Mouse (Mus musculus): ENCODE measurements around the gene Casp7. TPM values are rescaled to one million over a fixed set of nuclear protein-coding genes. Genes with fewer than 3 reads are reported as not detected.
A peak's percentile ranks its signal among the peaks of the same experiment; 100 is the strongest.

Gene Casp7
- polyA plus RNA-seq, 1 experiment from 2014 or later, result 28.7 TPM

- no peaks in the 10 kb centered on the region for H3K36me3 ChIP-seq
- H3K27ac ChIP-seq, result no peak overlapping the region
- no peak overlapping the region for H3K9ac ChIP-seq
- H3K9me3 ChIP-seq, result no peaks in the 10 kb centered on the region
- 87% methylated on average over 4 of the region's 4 CpGs for WGBS
- no peaks in the 10 kb centered on the region for H3K27me3 ChIP-seq (replicated peaks)
- no peak for ATAC-seq (ENCODE audit: insufficient read depth, low FRiP score, low read depth)
- H3K4me3 ChIP-seq (replicated peaks), result no peak overlapping the region
- no peak overlapping the region for H3K4me2 ChIP-seq
- H3K4me1 ChIP-seq, result no peaks in the 10 kb centered on the region
Measured at GRCm38 (mm10) chr19:56457569-56457968, 60.6 kb downstream of the Casp7 start.

GRCm38 (mm10) chr19:56459154-56460050 is 62.5 kb downstream of the Casp7 start:
- no peak overlapping the region for H3K27ac ChIP-seq

DNA sequence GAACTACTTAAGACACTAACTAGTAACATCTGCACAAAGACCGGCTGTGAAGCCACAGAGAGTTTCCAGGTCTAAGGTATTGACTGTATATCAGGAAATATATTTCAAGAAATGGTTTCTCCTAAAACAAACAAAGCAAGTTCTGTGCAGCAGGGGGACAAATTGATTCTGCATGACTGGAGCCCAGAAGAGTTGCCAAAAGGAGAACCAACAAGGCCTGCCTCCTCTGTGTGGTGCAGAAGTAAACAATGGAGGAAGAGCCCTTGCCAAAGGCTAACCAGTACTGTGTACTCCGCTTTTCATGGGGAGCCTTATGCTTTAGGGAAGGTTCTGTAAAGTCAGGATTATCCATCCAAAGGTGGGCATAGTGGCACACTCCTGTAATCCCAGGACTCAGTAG is 63.3 kb downstream of the Casp7 start:
- no peak overlapping the region for H3K4me3 ChIP-seq (replicated peaks)
- WGBS, result 69% methylated on average over 2 of the region's 2 CpGs
- no peak overlapping the region for H3K9ac ChIP-seq
- no peaks in the 10 kb centered on the region for H3K36me3 ChIP-seq
- H3K9me3 ChIP-seq, result no peaks in the 10 kb centered on the region
- ATAC-seq (ENCODE audit: insufficient read depth, low FRiP score, low read depth), result no peak
- H3K4me2 ChIP-seq, result no peak overlapping the region
- no peaks in the 10 kb centered on the region for H3K4me1 ChIP-seq
- no peak overlapping the region for H3K27ac ChIP-seq
- no peaks in the 10 kb centered on the region for H3K27me3 ChIP-seq (replicated peaks)

More at GRCm38 (mm10) chr19:56459154-56460050, 62.5 kb downstream of the Casp7 start:
- H3K27me3 ChIP-seq (replicated peaks), result no peaks in the 10 kb centered on the region
- no peak overlapping the region for H3K9ac ChIP-seq
- H3K4me1 ChIP-seq, result no peaks in the 10 kb centered on the region
- 83% methylated on average over 10 of the region's 10 CpGs for WGBS
- H3K36me3 ChIP-seq, result no peaks in the 10 kb centered on the region
- no peaks in the 10 kb centered on the region for H3K9me3 ChIP-seq
- H3K4me3 ChIP-seq (replicated peaks), result no peak overlapping the region
- no peak for ATAC-seq (ENCODE audit: insufficient read depth, low FRiP score, low read depth)
- no peak overlapping the region for H3K4me2 ChIP-seq

DNA sequence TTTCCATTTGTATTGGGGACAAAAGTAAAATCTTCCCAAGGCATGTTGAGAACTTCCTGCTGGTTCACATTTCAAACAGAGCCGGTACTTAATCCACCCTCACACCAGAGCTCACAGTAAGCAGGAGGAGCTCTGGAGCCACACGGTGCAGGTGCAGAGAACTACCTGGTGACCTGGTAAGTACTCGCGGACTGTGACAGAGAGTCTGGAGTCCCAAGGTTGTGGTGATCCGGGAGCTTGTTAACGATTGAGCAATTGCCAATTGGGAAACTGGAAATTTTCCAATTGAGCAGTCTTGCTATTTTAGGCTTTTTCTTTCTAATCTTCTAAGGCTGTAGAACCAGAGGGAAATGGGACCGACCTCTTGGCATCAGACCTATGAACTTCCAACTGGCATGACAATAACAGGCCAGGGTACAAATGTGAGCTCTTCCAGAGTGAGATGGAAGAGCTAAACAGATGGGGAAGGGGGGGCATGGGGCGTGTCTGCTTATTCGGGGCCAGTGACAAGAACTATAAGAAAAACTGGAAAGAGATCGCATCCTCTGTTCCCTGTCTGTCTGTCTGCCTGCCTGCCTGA is 64.7 kb downstream of the Casp7 start, which contains the start of gene Plekhs1:
Plekhs1 (plus strand) TSS at position 119 of the 580 bp plus-strand sequence.
- no peak for ATAC-seq (ENCODE audit: insufficient read depth, low FRiP score, low read depth)
- Histone ChIP-seq H3K27me3 (replicated peaks) (no peaks in the 10 kb centered on the region), H3K27ac (peak within 1 kb of the TSS; percentile 46; the same call in 1 of the 2 replicates), H3K4me2 (no peak within 1 kb of the TSS), H3K4me3 (replicated peaks) (no peak within 1 kb of the TSS), H3K9me3 (no peaks in the 10 kb centered on the region), H3K36me3 (no peaks in the 10 kb centered on the region), H3K9ac (no peak within 1 kb of the TSS), H3K4me1 (no peaks in the 10 kb centered on the region)
- WGBS, result 54% methylated on average over 10 of the region's 10 CpGs

- 56% methylated on average over 4 of the region's 4 CpGs for WGBS
Measured at GRCm38 (mm10) chr19:56462786-56463185, 65.9 kb downstream of the Casp7 start.

DNA sequence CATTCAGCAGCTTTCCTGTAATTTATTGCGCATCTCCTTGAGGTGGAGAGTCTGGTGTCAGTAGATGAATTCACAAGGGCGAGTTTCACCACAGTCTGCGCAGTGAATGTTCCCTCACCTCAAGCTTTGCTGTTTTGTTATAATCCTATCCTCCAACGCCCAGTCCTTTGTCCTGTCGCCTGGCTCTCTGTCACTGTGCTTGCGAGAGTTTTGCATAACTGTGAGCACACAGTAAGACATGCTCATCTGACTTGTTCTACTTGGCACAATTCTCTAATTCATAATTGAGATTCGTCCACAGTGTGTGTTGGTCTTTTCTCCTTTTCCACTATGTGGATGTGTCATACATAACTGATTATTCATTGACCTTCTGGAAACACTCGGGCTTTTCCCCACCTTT is 69.6 kb downstream of the Casp7 start:
- 73% methylated on average over 8 of the region's 8 CpGs for whole genome bisulfite sequencing
- no peak for ATAC-seq (ENCODE audit: insufficient read depth, low FRiP score, low read depth)
- Histone ChIP-seq H3K9me3 (no peaks in the 10 kb centered on the region), H3K4me2 (no peak overlapping the region), H3K9ac (no peak overlapping the region), H3K4me3 (replicated peaks) (no peak overlapping the region), H3K27me3 (replicated peaks) (no peaks in the 10 kb centered on the region), H3K4me1 (0 out of 2 replicates have a peak, but pooled peaks cover 2% of the 10 kb centered on the region), H3K27ac (no peak overlapping the region), H3K36me3 (no peaks in the 10 kb centered on the region)

More at GRCm38 (mm10) chr19:56462786-56463185, 65.9 kb downstream of the Casp7 start:
- Histone ChIP-seq H3K4me3 (replicated peaks) (no peak overlapping the region), H3K4me2 (no peak overlapping the region), H3K27ac (peak overlapping the region; percentile 46; the same call in 1 of the 2 replicates), H3K9ac (no peak overlapping the region), H3K27me3 (replicated peaks) (no peaks in the 10 kb centered on the region), H3K36me3 (no peaks in the 10 kb centered on the region), H3K9me3 (no peaks in the 10 kb centered on the region), H3K4me1 (no peaks in the 10 kb centered on the region)
- ATAC-seq (ENCODE audit: insufficient read depth, low FRiP score, low read depth), result peak; percentile 65; the same call in 1 of the 2 replicates

DNA sequence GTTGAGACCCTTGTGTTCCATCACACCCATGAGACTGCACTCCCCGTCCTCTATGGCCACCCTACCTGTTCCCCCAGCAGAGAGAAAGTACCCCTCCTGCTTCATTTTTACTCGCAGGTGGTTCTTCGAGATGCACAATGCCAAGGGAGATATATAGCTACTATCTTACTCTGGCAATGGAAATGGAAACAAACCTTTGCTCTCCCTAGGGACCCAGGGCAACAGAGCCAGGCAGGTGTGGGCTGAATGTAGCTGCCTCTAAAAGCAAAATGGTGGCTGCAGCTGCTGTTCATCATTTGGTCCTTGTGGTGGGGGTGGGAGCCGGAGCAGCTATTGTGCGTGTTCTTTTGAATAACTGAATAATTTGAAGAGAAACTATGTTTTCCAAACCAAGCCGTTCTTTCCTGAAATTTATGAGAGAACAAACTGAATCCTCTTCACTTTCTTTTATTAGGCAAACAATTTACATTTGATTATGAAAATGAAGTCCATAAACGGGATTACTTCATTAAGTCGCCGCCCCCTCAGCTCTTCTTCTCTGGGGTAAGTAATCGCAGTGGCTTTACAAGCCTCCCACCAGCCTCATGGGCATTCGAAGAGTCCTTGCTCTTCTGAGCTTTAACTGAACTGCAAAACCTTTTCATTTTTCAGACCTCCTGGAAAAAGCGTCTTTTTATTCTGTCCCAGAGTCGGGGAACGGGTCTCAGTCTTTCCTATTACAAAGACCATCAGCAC is 73.5 kb downstream of the Casp7 start:
- no peaks in the 10 kb centered on the region for H3K36me3 ChIP-seq
- H3K4me3 ChIP-seq (replicated peaks), result no peak overlapping the region
- H3K4me2 ChIP-seq, result no peak overlapping the region
- no peak overlapping the region for H3K9ac ChIP-seq
- 0 out of 2 replicates have a peak, but pooled peaks cover 2% of the 10 kb centered on the region for H3K4me1 ChIP-seq
- 84% methylated on average over 14 of the region's 14 CpGs for WGBS
- H3K27ac ChIP-seq, result no peak overlapping the region
- H3K27me3 ChIP-seq (replicated peaks), result no peaks in the 10 kb centered on the region
- H3K9me3 ChIP-seq, result no peaks in the 10 kb centered on the region
- no peak for ATAC-seq (ENCODE audit: insufficient read depth, low FRiP score, low read depth)

DNA sequence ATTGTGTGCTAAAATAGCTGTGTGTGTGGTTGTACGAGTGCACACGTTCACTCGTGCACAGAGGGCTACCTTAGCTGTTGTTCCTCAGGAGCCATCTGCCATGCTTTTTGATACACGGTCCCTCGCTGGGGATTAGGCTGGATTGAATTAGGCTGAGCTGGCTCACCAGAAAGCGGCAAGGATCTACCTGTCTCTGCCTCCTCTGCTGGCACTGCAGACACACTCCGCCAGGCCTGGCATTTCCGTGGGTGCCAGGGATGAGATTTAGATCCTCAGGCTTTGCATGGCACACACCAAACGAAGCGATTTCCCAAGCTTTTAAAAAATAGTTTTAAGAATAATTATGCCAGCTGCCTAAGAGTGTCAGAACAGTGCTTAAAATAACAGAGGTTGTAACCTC is 75.0 kb downstream of the Casp7 start:
- H3K36me3 ChIP-seq, result no peaks in the 10 kb centered on the region
- no peak overlapping the region for H3K27ac ChIP-seq
- H3K4me3 ChIP-seq (replicated peaks), result no peak overlapping the region
- no peaks in the 10 kb centered on the region for H3K9me3 ChIP-seq
- H3K4me2 ChIP-seq, result no peak overlapping the region
- no peak for ATAC-seq (ENCODE audit: insufficient read depth, low FRiP score, low read depth)
- H3K27me3 ChIP-seq (replicated peaks), result no peaks in the 10 kb centered on the region
- 83% methylated on average over 10 of the region's 10 CpGs for WGBS
- no peak overlapping the region for H3K9ac ChIP-seq
- H3K4me1 ChIP-seq, result 0 out of 2 replicates have a peak, but pooled peaks cover 2% of the 10 kb centered on the region

DNA sequence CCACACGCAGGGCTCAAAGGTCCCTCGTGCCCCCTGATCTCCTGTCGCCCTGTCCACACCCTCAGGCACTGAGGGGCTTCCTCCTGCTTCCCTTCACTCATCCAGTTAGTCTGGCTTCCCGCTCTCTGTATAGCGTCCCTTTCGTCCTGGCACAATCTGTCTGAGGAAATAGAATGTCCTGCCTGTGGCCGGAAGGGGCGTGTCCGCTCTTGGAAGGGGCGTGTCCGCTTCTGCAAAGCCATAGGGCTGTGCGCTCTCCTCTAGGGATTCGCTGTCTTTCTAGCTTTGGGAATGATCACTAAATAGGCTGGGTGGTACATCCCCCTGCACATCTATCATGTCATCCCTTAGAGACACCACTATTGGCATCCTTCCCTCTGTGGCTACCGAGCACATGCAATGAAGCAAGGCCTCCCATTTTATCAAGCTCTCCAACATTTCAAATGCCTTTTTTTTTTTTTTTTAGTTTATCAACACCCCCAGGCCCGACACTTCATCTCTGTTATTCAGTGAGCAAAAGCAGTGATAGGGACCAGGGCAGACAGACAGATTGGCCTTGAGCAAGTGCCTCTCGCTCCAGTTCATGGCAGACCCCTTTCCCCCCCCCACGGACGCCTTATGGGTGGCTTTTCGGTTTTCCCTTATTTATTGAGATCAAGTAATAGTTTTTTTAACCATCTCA is 78.1 kb downstream of the Casp7 start:
- WGBS, result 46% methylated on average over 19 of the region's 19 CpGs
- Histone ChIP-seq H3K4me3 (replicated peaks) (peak overlapping the region; percentile 8; the same call in 1 of the 2 replicates), H3K9me3 (no peaks in the 10 kb centered on the region), H3K4me1 (0 out of 2 replicates have a peak, but pooled peaks cover 2% of the 10 kb centered on the region), H3K27ac (no peak overlapping the region), H3K36me3 (no peaks in the 10 kb centered on the region), H3K4me2 (peak overlapping the region; percentile 39), H3K27me3 (replicated peaks) (no peaks in the 10 kb centered on the region), H3K9ac (no peak overlapping the region)
- ATAC-seq (ENCODE audit: insufficient read depth, low FRiP score, low read depth), result 0 out of 2 replicates have a peak, but pooled peaks have one; percentile 50

- Histone ChIP-seq H3K4me3 (replicated peaks) (no peak overlapping the region), H3K9ac (no peak overlapping the region), H3K27me3 (replicated peaks) (no peaks in the 10 kb centered on the region), H3K27ac (no peak overlapping the region), H3K4me2 (no peak overlapping the region), H3K36me3 (no peaks in the 10 kb centered on the region), H3K4me1 (no peaks in the 10 kb centered on the region), H3K9me3 (no peaks in the 10 kb centered on the region)
- WGBS, result 65% methylated on average over 2 of the region's 2 CpGs
- ATAC-seq (ENCODE audit: insufficient read depth, low FRiP score, low read depth), result no peak
Measured at GRCm38 (mm10) chr19:56476546-56476945, 79.6 kb downstream of the Casp7 start.

DNA sequence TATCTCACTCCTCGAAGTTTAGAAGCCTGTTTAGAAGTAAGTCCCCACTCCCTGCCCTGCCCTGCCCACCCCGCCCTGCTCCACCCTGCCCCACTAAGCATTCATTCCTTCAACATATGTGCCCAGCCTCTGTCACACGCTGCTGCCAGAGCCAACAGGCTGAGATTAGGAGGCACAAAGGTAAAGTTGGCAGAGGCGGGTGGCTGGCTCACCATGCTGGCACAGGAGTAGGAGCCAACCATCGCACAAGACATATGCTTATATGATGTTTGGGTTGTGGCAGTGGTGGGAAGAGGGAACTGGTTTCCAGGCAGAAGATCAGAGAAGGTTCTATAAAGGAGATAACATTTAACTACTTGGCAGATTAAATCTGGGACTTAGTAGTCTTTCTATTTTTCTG is 80.3 kb downstream of the Casp7 start:
- Histone ChIP-seq H3K9me3 (no peaks in the 10 kb centered on the region), H3K4me3 (replicated peaks) (no peak overlapping the region), H3K27ac (no peak overlapping the region), H3K4me2 (no peak overlapping the region), H3K4me1 (no peaks in the 10 kb centered on the region), H3K9ac (no peak overlapping the region), H3K36me3 (no peaks in the 10 kb centered on the region), H3K27me3 (replicated peaks) (no peaks in the 10 kb centered on the region)
- ATAC-seq (ENCODE audit: insufficient read depth, low FRiP score, low read depth), result no peak
- 66% methylated on average over 5 of the region's 5 CpGs for WGBS
